Mouse (Mus musculus) inflammation-experienced regulatory T-cells, adult 6 months (primary cell): ENCODE data around the gene Esp36. TPM values are rescaled to one million over a fixed set of nuclear protein-coding genes. Genes with fewer than 3 reads are reported as not detected.
"Not testable (repeated sequence)": the region's sequence is repeated elsewhere in the genome, so short reads cannot be mapped to it uniquely, and the experiment has no call there.

Source experiments
- ATAC-seq: one replicate; pipeline ENCODE4 v1.8.0; 2017
- polyA plus RNA-seq, 3 experiments: library from polyadenylated mRNA; unstranded; fragments of 100-300 nt; shearing (Covaris generic); gene quantifications; one replicate each; pipeline ENCODE4 v1.2.1; 2017

Esp36 gene
- polyA plus RNA-seq, result not detected

DNA sequence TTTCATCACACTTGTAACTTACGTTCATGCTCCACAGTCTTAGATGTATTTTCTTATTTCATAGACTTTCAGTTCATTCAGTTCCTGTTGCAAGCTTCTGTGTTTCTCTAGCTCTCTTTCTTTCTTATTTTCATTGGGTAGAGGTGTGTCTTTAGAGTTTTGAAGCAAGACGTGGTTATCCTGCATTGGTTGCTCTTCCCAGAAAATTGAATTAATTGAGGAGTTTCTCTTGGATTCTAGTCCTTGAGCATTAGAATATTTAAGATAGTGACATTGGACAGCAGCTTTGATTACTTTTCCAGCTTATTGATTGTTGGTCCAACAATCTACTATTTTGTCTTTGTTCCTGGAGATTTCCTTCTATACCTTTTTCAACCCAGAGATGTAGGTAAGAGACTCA, at the start of gene Esp36:
Esp36 (minus strand) TSS at position 101 of the 400 bp plus-strand sequence.
- ATAC-seq, result no peak

DNA sequence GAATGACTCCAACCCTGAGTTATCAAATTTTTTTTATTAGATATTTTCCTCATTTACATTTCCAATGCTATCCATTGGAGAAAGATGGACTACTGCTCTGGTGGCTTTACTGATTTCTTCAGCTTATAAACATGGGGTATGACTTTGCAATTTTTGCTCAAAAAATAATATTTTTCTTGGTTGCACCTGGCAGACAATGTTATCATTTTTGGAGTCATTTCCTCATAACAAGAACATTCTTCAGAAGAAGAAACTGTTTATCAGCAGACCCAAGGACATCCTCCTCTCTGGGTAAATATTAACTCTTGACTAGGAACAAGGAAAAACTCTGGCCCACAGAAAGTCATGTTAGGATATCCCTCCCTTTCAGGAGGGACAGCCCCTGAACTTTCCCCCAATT, 36.2 kb upstream of the Esp36 start:
- not testable (repeated sequence) for ATAC-seq

DNA sequence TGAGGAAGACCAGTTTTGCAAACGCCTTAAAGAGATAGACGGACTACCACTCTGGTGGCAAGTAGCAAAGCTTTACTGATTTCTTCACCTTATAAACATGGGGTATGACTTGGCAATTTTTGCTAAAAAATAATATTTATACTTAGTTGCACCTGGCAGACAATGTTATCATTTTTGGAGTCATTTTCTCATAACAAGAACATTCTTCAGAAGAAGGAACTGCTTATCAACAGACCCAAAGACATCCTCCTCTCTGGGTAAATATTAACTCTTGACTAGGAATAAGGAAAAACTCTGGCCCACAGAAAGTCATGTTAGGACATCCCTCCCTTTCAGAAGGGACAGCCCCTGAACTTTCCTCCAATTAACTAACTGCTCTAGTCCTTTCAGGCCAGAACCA, 30.7 kb upstream of the Esp36 start:
- ATAC-seq, result no peak

DNA sequence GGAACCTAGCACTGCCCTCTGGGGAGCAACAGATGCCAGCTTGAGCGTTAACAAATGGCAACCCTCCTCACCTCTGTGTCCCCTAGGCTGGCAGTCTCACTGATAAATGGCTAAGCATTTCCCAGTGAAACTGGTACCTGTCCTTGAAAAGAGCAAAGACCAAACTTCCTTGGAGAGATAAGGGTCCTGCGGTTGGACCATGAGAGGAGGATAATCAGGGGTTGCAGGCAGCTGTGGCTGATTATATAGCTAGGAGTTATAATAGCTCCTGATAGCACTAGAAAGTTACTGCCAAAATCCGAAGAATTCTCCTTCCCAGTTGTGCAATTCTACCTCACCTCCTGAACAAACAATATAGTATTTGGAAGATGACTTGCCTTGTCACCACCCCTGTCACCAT, 13.8 kb downstream of the Esp36 start:
- ATAC-seq, result no peak

DNA sequence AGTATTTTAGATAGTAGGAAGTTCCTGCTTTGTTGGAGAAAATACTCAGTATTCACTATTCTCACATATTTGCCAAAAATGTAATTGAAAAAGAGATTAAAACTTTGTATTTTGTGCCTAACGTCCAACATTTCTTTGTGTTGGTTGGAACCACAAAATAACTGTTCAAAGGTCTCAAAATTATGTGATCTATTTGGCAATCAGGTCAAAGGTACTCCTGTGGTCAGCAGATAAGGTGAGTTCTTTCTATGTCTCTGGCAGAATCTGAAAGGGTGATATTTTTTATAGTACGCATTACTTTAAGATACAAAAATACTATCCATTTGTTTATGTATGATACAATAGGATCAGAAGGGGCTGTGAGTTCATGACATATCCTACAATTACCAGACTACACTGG, 28.2 kb downstream of the Esp36 start:
- ATAC-seq, result no peak

Other genes starting within 250 kb of the Esp36 start
- gene Olfr134, start 248.8 kb downstream of the Esp36 start, polyA plus RNA-seq, result not detected
- gene Olfr135, start 215.8 kb downstream of the Esp36 start, polyA plus RNA-seq, result not detected
- gene Olfr138, start 159.2 kb downstream of the Esp36 start, polyA plus RNA-seq, result not detected
- gene Olfr137, start 112.6 kb downstream of the Esp36 start, polyA plus RNA-seq, result not detected
- not detected for gene Olfr136, start 90.4 kb downstream of the Esp36 start, polyA plus RNA-seq
- not detected for gene Esp34, start 134.0 kb upstream of the Esp36 start, polyA plus RNA-seq
- gene Esp31, start 219.3 kb upstream of the Esp36 start, polyA plus RNA-seq, result not detected